Mouse (Mus musculus) heart, embryonic 11.5 days (tissue): Measurements from ENCODE around the gene Cd4. TPM values are rescaled to one million over a fixed set of nuclear protein-coding genes. Genes with fewer than 3 reads are reported as not detected.
"Not testable (repeated sequence)": the region's sequence is repeated elsewhere in the genome, so short reads cannot be mapped to it uniquely, and the experiment has no call there.

Experiments used
- ATAC-seq: fragments of 200-750 bp; cut with Nextera tagmentation; replicated peaks from 2 replicates; pipeline ENCODE4 v1.8.0; 2017; ENCODE audit warnings: moderate library complexity; ENCODE audit not compliant: insufficient number of reproducible peaks, low FRiP score, low TSS enrichment
- H3K27ac ChIP-seq: fragments of 300-500 bp; sonication (generic); 2 replicates; pipeline ENCODE4 v1.5.1; 2014; ENCODE audit warnings: mild to moderate bottlenecking, low read depth, low read length
- H3K27me3 ChIP-seq: fragments of 300-500 bp; sonication (generic); 2 replicates; pipeline ENCODE4 v1.6.1; 2014; ENCODE audit warnings: mild to moderate bottlenecking, low read length, mixed read lengths; ENCODE audit not compliant: control insufficient read depth, insufficient read depth
- H3K36me3 ChIP-seq: fragments of 300-500 bp; sonication (generic); 2 replicates; pipeline ENCODE4 v1.6.1; 2014; ENCODE audit warnings: mild to moderate bottlenecking, low read length, moderate library complexity, mixed read lengths; ENCODE audit not compliant: control insufficient read depth, insufficient read depth
- H3K4me1 ChIP-seq: fragments of 300-500 bp; sonication (generic); 2 replicates; pipeline ENCODE4 v1.6.1; 2014; ENCODE audit warnings: low read length; ENCODE audit not compliant: control insufficient read depth, insufficient read depth
- H3K4me2 ChIP-seq: fragments of 300-500 bp; sonication (generic); 2 replicates; pipeline ENCODE4 v1.6.1; 2014; ENCODE audit warnings: mild to moderate bottlenecking, moderate library complexity
- H3K4me3 ChIP-seq: fragments of 300-500 bp; sonication (generic); 2 replicates; pipeline ENCODE4 v1.5.1; 2014; ENCODE audit warnings: low read depth, low read length
- H3K9ac ChIP-seq: fragments of 300-500 bp; sonication (generic); 2 replicates; pipeline ENCODE4 v1.6.1; 2014; ENCODE audit warnings: mild to moderate bottlenecking, low read depth, low read length, moderate library complexity
- H3K9me3 ChIP-seq: fragments of 300-500 bp; sonication (generic); replicated peaks from 2 replicates; pipeline ENCODE4 v1.6.1; 2016; ENCODE audit warnings: low read length; ENCODE audit not compliant: control insufficient read depth
- WGBS: fragments of 180-500 bp; shearing (Covaris S2); extraction: QIAGEN DNeasy Blood & Tissue Kit; methylation state at CpG from one replicate; pipeline ENCODE4 v1.1.7; 2014; ENCODE audit not compliant: insufficient replicate concordance; 5-methylcytosine and 5-hydroxymethylcytosine counted together
- polyA plus RNA-seq: library from polyadenylated mRNA; unstranded; fragments of >200 nt; fragmentation: Nextera tagmentation; extraction: Ambion mirVana; gene quantifications from 2 replicates; pipeline ENCODE4 v1.2.1, GENCODE M21; 2014

The Cd4 gene
- polyA plus RNA-seq, 1 experiment from 2014 or later: not detected

GRCm38 (mm10) chr6:124835531-124835930 lies 52.5 kb downstream of the Cd4 start:
- Histone ChIP-seq H3K27ac (no peak overlapping the region), H3K9ac (no peak overlapping the region), H3K4me3 (no peak overlapping the region), H3K9me3 (no peaks in the 10 kb centered on the region), H3K4me2 (no peak overlapping the region), H3K4me1 (peaks cover 24% of the 10 kb centered on the region), H3K36me3 (peaks cover 6% of the 10 kb centered on the region; the same call in 1 of the 2 replicates), H3K27me3 (no peaks in the 10 kb centered on the region)
- no peak for ATAC-seq
- 44% methylated on average over 10 of the region's 10 CpGs for WGBS

- H3K27me3 ChIP-seq: no peaks in the 10 kb centered on the region
- ATAC-seq: no peak
- H3K36me3 ChIP-seq: peaks cover 6% of the 10 kb centered on the region; the same call in 1 of the 2 replicates
- no peak overlapping the region for H3K4me2 ChIP-seq
- no peak overlapping the region for H3K4me3 ChIP-seq
- H3K4me1 ChIP-seq: peaks cover 15% of the 10 kb centered on the region
- no peak overlapping the region for H3K9ac ChIP-seq
- H3K27ac ChIP-seq: no peak overlapping the region
- H3K9me3 ChIP-seq: no peaks in the 10 kb centered on the region
- 78% methylated on average over 6 of the region's 6 CpGs for WGBS
Measured at GRCm38 (mm10) chr6:124834512-124835081, 53.4 kb downstream of the Cd4 start.

DNA sequence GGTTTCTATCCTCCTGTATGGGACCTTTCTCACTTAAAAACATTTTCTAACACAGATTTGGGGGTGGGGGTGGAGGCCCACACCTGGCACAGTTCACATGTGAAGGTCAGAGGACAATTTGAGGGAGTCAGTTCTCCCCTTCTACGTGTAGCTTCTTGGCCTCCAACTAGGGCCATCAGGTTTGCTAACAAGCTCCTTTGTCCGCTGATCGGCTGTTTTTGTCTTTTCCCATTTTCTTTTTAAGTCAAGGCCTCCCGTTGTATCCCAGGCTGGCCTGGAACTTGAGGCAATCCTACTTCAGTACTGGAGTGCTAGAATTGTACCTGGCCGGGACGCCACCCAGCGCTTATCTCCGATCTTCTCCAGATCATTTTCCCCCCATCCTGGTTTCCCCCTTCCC lies 56.4 kb downstream of the Cd4 start:
- Histone ChIP-seq H3K4me3 (no peak overlapping the region), H3K9me3 (no peaks in the 10 kb centered on the region), H3K27me3 (no peaks in the 10 kb centered on the region), H3K4me2 (no peak overlapping the region), H3K4me1 (peaks cover 19% of the 10 kb centered on the region), H3K27ac (no peak overlapping the region), H3K36me3 (peaks cover 6% of the 10 kb centered on the region; the same call in 1 of the 2 replicates), H3K9ac (no peak overlapping the region)
- no peak for ATAC-seq
- WGBS: 93% methylated on average over 8 of the region's 8 CpGs

DNA sequence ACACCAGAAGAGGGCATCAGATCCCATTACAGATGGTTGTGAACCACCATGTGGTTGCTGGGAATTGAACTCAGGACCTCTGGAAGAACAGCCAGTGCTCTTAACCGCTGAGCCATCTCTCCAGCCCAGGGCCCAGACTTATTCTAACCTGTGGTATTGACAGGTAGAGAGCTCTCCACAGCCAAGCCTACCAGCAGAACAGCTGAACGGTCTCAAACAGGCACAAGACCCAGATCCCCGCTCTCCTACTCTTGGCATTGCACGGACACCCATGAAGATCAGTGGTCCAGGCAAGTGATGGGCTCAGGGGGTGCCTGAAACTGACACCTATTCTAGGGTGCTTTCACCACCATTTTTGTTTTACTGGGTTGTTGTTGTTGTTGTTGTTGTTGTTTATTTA lies 56.8 kb downstream of the Cd4 start:
- peak overlapping the region; percentile 60 for H3K4me3 ChIP-seq
- not testable (repeated sequence) for H3K27me3 ChIP-seq, H3K27ac ChIP-seq, H3K9me3 ChIP-seq, ATAC-seq, H3K36me3 ChIP-seq
- peak overlapping the region; percentile 68 for H3K4me2 ChIP-seq
- H3K9ac ChIP-seq: peak overlapping the region; percentile 39; the same call in 1 of the 2 replicates
- WGBS: 93% methylated on average over 4 of the region's 4 CpGs
- peaks cover 17% of the 10 kb centered on the region for H3K4me1 ChIP-seq

DNA sequence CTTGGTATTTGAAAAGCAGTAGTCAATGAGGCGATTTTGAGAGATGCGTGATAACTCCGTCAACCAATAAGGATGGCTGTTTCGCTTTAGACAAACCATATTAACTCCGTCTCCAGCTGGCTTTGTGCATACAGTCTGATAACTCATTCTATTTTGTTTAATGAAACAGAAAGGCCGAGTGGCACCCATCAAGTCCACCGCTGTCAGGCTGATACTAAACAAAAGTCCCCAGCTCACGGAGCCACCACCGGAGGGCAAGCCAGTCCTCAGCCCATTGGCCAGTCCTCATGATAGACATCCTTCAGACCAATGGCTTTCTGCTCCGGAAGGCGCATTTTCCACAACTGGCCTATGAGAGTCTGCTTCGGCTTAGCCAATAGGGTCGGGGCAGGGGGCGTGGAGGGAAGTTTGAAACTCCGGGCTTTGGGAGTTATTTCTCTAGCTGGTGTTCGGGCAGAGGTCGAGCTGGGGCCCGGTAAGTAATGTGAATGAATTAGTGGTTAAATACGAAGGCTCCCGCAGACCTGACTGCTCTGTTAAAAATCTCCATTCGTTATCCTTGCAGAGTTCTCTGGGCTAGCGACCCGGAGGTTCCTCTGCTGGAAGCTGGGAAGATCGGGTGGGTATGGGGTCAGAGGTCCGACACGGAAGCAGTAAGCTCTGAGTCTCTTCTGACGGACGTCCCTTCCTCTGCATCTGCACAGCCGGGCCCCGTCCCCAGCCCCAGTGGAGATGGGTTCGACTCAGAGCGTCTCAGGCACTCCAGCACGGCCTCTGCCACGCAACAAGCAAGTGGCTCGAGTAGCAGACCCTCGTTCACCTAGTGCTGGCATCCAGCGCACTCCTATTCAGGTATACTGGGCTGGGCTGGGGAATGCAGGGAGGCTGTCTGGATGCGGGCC lies 58.0 kb downstream of the Cd4 start:
- peaks cover 12% of the 10 kb centered on the region; the same call in 1 of the 2 replicates for H3K36me3 ChIP-seq
- WGBS: under 1% methylated on average over 38 of the region's 38 CpGs

GRCm38 (mm10) chr6:124828868-124829798 lies 58.9 kb downstream of the Cd4 start, which contains the start of the genes Usp5 and Cdca3:
Usp5 (minus strand) TSS chr6:124829484.
Cdca3 (plus strand) TSS chr6:124829547.
- H3K4me1 ChIP-seq: peaks cover 9% of the 10 kb centered on the region; the same call in 1 of the 2 replicates
- H3K4me3 ChIP-seq: peak within 1 kb of the TSS; percentile 60
- H3K27me3 ChIP-seq: no peaks in the 10 kb centered on the region
- H3K9me3 ChIP-seq: no peaks in the 10 kb centered on the region
- H3K4me2 ChIP-seq: peak within 1 kb of the TSS; percentile 93
- H3K36me3 ChIP-seq: peaks cover 19% of the 10 kb centered on the region
- peak; percentile 93 for ATAC-seq
- peak within 1 kb of the TSS; percentile 92 for H3K27ac ChIP-seq
- under 1% methylated on average over 55 of the region's 55 CpGs for WGBS
- H3K9ac ChIP-seq: peak within 1 kb of the TSS; percentile 78

More for the DNA sequence above, 58.0 kb downstream of the Cd4 start:
- ATAC-seq: peak; percentile 87
- Histone ChIP-seq H3K4me3 (peak overlapping the region; percentile 60), H3K9ac (peak overlapping the region; percentile 78), H3K27me3 (no peaks in the 10 kb centered on the region), H3K4me2 (peak overlapping the region; percentile 68), H3K27ac (peak overlapping the region; percentile 92), H3K4me1 (peaks cover 12% of the 10 kb centered on the region), H3K9me3 (no peaks in the 10 kb centered on the region)

GRCm38 (mm10) chr6:124828101-124828592 lies 59.9 kb downstream of the Cd4 start:
- H3K36me3 ChIP-seq: peaks cover 28% of the 10 kb centered on the region
- peak overlapping the region; percentile 93 for H3K4me2 ChIP-seq
- H3K9me3 ChIP-seq: no peaks in the 10 kb centered on the region
- ATAC-seq: no peak
- no peaks in the 10 kb centered on the region for H3K27me3 ChIP-seq
- peaks cover 7% of the 10 kb centered on the region; the same call in 1 of the 2 replicates for H3K4me1 ChIP-seq
- H3K27ac ChIP-seq: peak overlapping the region; percentile 62
- peak overlapping the region; percentile 78 for H3K9ac ChIP-seq
- H3K4me3 ChIP-seq: peak overlapping the region; percentile 60
- 26% methylated on average over 10 of the region's 10 CpGs for WGBS

GRCm38 (mm10) chr6:124822049-124822448 lies 66.0 kb downstream of the Cd4 start:
- no peak for ATAC-seq
- Histone ChIP-seq H3K9me3 (no peaks in the 10 kb centered on the region), H3K4me1 (no peaks in the 10 kb centered on the region), H3K27ac (no peak overlapping the region), H3K4me3 (no peak overlapping the region), H3K9ac (no peak overlapping the region), H3K4me2 (no peak overlapping the region), H3K27me3 (no peaks in the 10 kb centered on the region), H3K36me3 (peaks cover 63% of the 10 kb centered on the region)
- WGBS: 82% methylated on average over 4 of the region's 4 CpGs
